Mouse (Mus musculus): Measurements from ENCODE around the gene Ntn3.

DNA sequence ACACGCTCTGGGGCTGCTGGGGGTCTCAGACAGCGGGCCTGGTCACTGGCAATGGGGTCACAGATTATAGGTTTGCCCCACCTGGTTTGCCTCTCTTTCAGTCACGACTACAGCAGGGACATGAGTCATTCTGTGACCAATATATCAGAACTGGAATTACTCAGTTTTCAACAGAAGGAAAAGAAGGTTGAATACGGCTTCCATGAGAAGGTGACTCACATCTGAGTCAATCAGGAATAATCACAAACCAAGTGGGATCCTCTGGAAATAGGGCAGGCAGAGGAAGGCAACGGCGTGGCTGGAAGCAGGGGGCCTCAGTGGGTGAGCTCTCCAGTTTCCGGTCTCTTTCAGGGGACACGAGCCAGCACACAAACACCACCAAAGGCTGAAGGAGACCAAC, 34.7 kb upstream of the Ntn3 start:
- TF ChIP-seq CTCF (IDR thresholded peaks at IDR 0.05; ENCODE audit: low read depth, low read length) (no peak), GATA2 (IDR thresholded peaks at IDR 0.05; ENCODE audit: borderline replicate concordance, low read depth, low read length) (no peak), GATA1 (IDR thresholded peaks at IDR 0.05; ENCODE audit: borderline replicate concordance, low read length) (no peak)
